Mouse (Mus musculus) intestine, embryonic 15.5 days (tissue): ENCODE results near the gene Myod1. TPM values are rescaled to one million over a fixed set of nuclear protein-coding genes. Genes with fewer than 3 reads are reported as not detected.

Source experiments
- ATAC-seq: fragments of 200-750 bp; cut with Nextera tagmentation; 2 replicates; pipeline ENCODE4 v1.8.0; 2017; ENCODE audit warnings: moderate TSS enrichment, moderate library complexity
- H3K27ac ChIP-seq: fragments of 300-500 bp; sonication (generic); 2 replicates; pipeline ENCODE4 v1.5.1; 2015; ENCODE audit warnings: mild to moderate bottlenecking, inconsistent platforms
- H3K27me3 ChIP-seq: fragments of 300-500 bp; sonication (generic); replicated peaks from 2 replicates; pipeline ENCODE4 v1.6.1; 2015; ENCODE audit warnings: inconsistent platforms
- H3K36me3 ChIP-seq: fragments of 300-500 bp; sonication (generic); 2 replicates; pipeline ENCODE4 v1.6.1; 2015; ENCODE audit warnings: inconsistent platforms
- H3K4me1 ChIP-seq: fragments of 300-500 bp; sonication (generic); replicated peaks from 2 replicates; pipeline ENCODE4 v1.6.1; 2015; ENCODE audit warnings: inconsistent platforms
- H3K4me2 ChIP-seq: fragments of 300-500 bp; sonication (generic); replicated peaks from 2 replicates; pipeline ENCODE4 v1.6.1; 2015; ENCODE audit warnings: mild to moderate bottlenecking, inconsistent platforms
- H3K4me3 ChIP-seq: fragments of 300-500 bp; sonication (generic); replicated peaks from 2 replicates; pipeline ENCODE4 v1.5.1; 2015; ENCODE audit warnings: inconsistent platforms
- H3K9ac ChIP-seq: fragments of 300-500 bp; sonication (generic); 2 replicates; pipeline ENCODE4 v1.6.1; 2015; ENCODE audit warnings: inconsistent platforms
- H3K9me3 ChIP-seq: fragments of 300-500 bp; sonication (generic); 2 replicates; pipeline ENCODE4 v1.6.1; 2016; ENCODE audit warnings: inconsistent platforms
- WGBS: fragments of 180-500 bp; shearing (Covaris S2); methylation state at CpG from one replicate; pipeline ENCODE4 v1.1.7; 2015; 5-methylcytosine and 5-hydroxymethylcytosine counted together
- polyA plus RNA-seq: library from polyadenylated mRNA; unstranded; fragments of >200 nt; fragmentation: Nextera tagmentation; extraction: Ambion mirVana; gene quantifications from 2 replicates; pipeline ENCODE4 v1.2.1, GENCODE M21; 2015

Myod1 gene
- 0.24 TPM in 1 of 2 replicates, not detected in the other for polyA plus RNA-seq

GRCm38 (mm10) chr7:46376172-46377007 lies at the start of gene Myod1:
Myod1 (plus strand) TSS chr7:46376474.
- Histone ChIP-seq H3K4me1 (peaks cover 5% of the 10 kb centered on the region; the same call in 1 of the 2 replicates), H3K4me3 (peak within 1 kb of the TSS; percentile 6; the same call in 1 of the 2 replicates), H3K27me3 (peaks cover 59% of the 10 kb centered on the region), H3K36me3 (no peaks in the 10 kb centered on the region), H3K9ac (no peak within 1 kb of the TSS), H3K9me3 (no peaks in the 10 kb centered on the region), H3K4me2 (peak within 1 kb of the TSS; percentile 43), H3K27ac (no peak within 1 kb of the TSS)
- 5% methylated on average over 44 of the region's 44 CpGs for WGBS
- no peak for ATAC-seq

DNA sequence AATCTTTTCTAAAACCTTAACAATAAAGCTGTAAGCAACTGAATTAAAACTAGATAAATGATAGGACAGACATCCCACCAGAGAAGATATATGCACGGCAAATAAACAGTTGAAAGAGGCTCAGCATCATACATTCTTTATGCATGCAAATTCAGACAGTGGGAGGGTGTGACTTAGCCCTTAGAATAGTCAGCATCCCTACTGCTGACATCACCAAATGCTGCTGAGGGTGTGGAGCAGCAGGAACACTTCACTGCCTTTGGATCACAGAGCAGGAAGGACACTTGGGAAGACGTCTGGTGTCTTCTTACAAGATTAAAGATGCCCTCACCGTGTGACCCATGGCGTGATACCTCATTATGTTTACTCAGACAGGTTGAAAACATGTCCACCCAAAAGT lies 48.4 kb upstream of the Myod1 start:
- Histone ChIP-seq H3K27me3 (no peaks in the 10 kb centered on the region), H3K9me3 (no peaks in the 10 kb centered on the region), H3K36me3 (no peaks in the 10 kb centered on the region), H3K27ac (no peak overlapping the region), H3K4me2 (no peak overlapping the region), H3K4me3 (no peak overlapping the region), H3K4me1 (no peaks in the 10 kb centered on the region), H3K9ac (no peak overlapping the region)
- WGBS, result 62% methylated on average over 4 of the region's 4 CpGs
- no peak for ATAC-seq

- Histone ChIP-seq H3K27ac (no peak overlapping the region), H3K27me3 (no peaks in the 10 kb centered on the region), H3K9me3 (no peaks in the 10 kb centered on the region), H3K4me1 (no peaks in the 10 kb centered on the region), H3K36me3 (no peaks in the 10 kb centered on the region), H3K9ac (no peak overlapping the region), H3K4me3 (no peak overlapping the region), H3K4me2 (no peak overlapping the region)
- 91% methylated on average over 9 of the region's 9 CpGs for WGBS
- no peak for ATAC-seq
Observed at GRCm38 (mm10) chr7:46337397-46337796, 38.9 kb upstream of the Myod1 start.

DNA sequence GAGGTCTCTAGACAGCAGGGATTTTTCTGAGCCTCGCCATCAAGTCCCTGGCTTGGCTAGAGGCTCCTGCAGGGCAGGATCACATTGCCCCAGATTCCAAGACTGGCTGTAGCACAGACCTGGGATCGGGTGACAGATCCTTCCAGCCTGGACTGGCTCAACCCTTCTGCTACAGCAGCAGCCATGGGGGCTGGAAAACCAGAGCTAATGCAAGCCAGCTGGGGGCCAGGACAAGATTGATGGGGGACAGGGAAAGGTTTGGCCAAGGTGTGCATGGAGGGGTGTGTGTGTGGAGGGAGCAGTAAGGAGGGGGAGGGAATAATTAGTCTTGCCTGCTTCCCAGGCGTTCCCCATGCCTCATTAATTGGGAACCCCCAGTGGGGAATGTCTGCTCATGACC lies 36.5 kb upstream of the Myod1 start:
- Histone ChIP-seq H3K4me3 (no peak overlapping the region), H3K27me3 (no peaks in the 10 kb centered on the region), H3K4me2 (no peak overlapping the region), H3K9ac (no peak overlapping the region), H3K27ac (no peak overlapping the region), H3K4me1 (no peaks in the 10 kb centered on the region), H3K9me3 (no peaks in the 10 kb centered on the region), H3K36me3 (no peaks in the 10 kb centered on the region)
- 44% methylated on average over 3 of the region's 3 CpGs for WGBS
- no peak for ATAC-seq

DNA sequence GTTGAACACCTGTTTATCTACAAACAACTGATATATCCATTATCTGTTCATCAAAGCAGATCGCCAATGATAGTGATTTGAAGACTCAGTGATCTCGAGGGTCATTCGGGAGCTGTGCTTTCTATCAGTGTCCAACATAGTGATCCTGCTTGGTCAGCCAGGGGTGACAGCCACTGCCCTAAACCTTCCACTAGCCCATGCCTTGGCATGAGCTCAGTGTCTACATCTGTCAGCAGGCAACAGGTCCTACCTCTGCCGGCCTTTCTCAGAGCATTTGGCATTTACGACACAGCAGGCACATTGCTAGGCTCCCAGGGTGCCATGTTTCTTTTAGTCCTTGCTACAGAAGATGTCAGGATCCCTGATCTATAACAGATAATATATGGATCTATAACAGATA lies 36.0 kb upstream of the Myod1 start:
- Histone ChIP-seq H3K36me3 (no peaks in the 10 kb centered on the region), H3K27me3 (no peaks in the 10 kb centered on the region), H3K27ac (no peak overlapping the region), H3K9me3 (no peaks in the 10 kb centered on the region), H3K4me3 (no peak overlapping the region), H3K9ac (no peak overlapping the region), H3K4me2 (no peak overlapping the region), H3K4me1 (no peaks in the 10 kb centered on the region)
- 76% methylated on average over 5 of the region's 5 CpGs for WGBS
- ATAC-seq, result no peak

DNA sequence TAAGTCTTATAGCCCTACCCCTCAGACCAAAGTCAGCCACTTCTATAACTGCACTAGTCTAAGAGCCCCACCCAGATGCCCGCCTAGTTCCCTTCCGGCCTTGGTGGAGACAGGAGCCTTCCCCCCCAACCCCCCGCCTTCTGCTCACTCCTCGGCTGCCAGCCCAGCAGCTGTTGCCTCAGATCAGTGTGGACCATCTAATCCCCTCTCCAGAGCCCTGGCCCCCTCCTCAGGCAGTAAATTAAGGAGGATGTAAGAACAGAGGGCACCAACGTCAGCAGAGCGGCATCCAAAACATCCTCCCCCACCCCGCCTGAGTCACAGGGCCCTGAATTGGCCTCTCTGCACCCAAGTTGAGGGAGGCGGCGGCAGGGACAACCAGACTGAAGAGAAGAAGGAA lies 34.8 kb upstream of the Myod1 start:
- Histone ChIP-seq H3K4me2 (no peak overlapping the region), H3K36me3 (no peaks in the 10 kb centered on the region), H3K4me3 (no peak overlapping the region), H3K4me1 (no peaks in the 10 kb centered on the region), H3K9ac (no peak overlapping the region), H3K27ac (no peak overlapping the region), H3K27me3 (no peaks in the 10 kb centered on the region), H3K9me3 (no peaks in the 10 kb centered on the region)
- no peak for ATAC-seq
- 80% methylated on average over 9 of the region's 9 CpGs for WGBS

DNA sequence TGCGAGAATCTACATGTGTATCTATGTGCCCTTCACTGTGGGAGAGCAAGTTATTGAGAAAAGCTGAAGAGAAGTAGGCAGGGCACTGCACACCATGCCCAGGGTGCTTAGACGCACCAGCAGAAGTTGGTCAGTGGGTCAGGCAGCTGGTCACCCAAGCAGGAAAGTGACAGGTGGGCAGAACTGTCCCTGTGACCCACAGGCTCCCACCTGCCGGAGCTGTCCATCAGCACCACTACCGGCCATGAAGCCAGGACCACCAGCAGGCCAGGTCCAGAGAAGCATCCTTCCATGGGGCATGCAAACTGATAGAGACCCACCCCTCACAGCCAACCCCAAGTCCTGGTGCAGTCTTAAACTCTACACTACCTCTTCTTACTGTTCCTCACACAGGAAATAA lies 28.6 kb upstream of the Myod1 start:
- no peak for ATAC-seq
- H3K9me3 ChIP-seq, result no peaks in the 10 kb centered on the region
- H3K27me3 ChIP-seq, result peaks cover 39% of the 10 kb centered on the region
- H3K27ac ChIP-seq, result no peak overlapping the region
- no peak overlapping the region for H3K4me2 ChIP-seq
- H3K4me1 ChIP-seq, result no peaks in the 10 kb centered on the region
- H3K9ac ChIP-seq, result no peak overlapping the region
- no peaks in the 10 kb centered on the region for H3K36me3 ChIP-seq
- WGBS, result 59% methylated on average over 4 of the region's 4 CpGs
- H3K4me3 ChIP-seq, result no peak overlapping the region

- Histone ChIP-seq H3K4me3 (no peak overlapping the region), H3K27ac (no peak overlapping the region), H3K36me3 (no peaks in the 10 kb centered on the region), H3K4me1 (no peaks in the 10 kb centered on the region), H3K27me3 (peaks cover 39% of the 10 kb centered on the region), H3K4me2 (no peak overlapping the region), H3K9me3 (no peaks in the 10 kb centered on the region), H3K9ac (no peak overlapping the region)
- WGBS, result 7% methylated on average over 36 of the region's 36 CpGs
- no peak for ATAC-seq
Observed at GRCm38 (mm10) chr7:46348813-46349212, 27.5 kb upstream of the Myod1 start.

DNA sequence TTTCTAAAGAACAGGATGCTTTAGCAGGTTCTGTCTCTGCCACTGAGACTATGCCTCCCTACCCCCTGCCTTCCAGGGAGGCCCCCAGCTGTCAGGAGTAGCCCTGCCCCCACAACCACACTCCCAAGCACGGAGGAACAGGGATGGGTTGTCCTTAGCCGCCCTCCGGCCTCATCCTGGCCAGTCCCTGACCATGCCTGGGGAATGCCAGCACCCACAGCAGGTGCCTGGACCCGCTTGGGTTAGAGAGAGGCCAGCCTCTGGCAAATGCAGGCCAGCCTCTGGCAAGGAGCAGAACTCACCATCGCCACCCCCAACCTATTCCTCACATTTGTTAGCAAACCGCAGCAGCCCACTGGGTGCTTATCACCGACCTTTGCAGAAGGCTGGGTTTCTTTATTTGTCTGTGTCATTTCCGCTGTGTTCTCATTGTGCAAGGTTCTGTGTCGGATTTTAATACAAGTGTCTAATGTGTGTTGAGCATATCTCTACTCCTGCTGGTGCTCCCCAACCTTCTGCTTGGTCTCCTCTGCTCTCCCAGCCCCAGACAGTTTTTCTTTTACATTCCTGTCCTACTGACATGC lies 26.1 kb upstream of the Myod1 start:
- H3K9ac ChIP-seq, result no peak overlapping the region
- no peaks in the 10 kb centered on the region for H3K36me3 ChIP-seq
- no peaks in the 10 kb centered on the region for H3K4me1 ChIP-seq
- ATAC-seq, result no peak
- 51% methylated on average over 9 of the region's 9 CpGs for WGBS
- no peak overlapping the region for H3K27ac ChIP-seq
- peaks cover 39% of the 10 kb centered on the region for H3K27me3 ChIP-seq
- H3K4me2 ChIP-seq, result no peak overlapping the region
- H3K4me3 ChIP-seq, result no peak overlapping the region
- H3K9me3 ChIP-seq, result no peaks in the 10 kb centered on the region

GRCm38 (mm10) chr7:46352748-46353147 lies 23.5 kb upstream of the Myod1 start:
- Histone ChIP-seq H3K4me3 (no peak overlapping the region), H3K4me1 (no peaks in the 10 kb centered on the region), H3K27ac (no peak overlapping the region), H3K27me3 (peaks cover 33% of the 10 kb centered on the region), H3K9me3 (no peaks in the 10 kb centered on the region), H3K36me3 (no peaks in the 10 kb centered on the region), H3K9ac (no peak overlapping the region), H3K4me2 (no peak overlapping the region)
- 65% methylated on average over 2 of the region's 2 CpGs for WGBS
- ATAC-seq, result no peak

DNA sequence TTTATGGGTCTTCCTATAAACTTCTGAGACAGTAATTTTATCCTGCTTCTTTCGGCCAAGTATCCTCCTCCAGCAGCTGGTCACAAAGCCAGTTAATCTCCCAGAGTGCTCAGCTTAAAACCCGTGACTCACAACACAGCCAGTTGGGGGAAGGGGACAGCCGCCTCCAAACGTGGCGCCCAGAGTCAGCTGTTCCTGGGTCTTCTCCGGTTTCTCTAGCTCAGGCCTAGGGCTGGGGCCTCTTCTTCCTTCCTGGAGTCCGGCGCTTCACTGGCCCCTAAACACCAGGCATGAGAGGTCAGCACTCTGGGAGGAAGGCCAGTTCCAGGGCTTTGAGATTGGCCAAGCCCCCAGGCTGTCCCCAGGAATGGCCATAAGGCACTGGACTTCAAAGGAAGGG lies 23.1 kb upstream of the Myod1 start:
- WGBS, result 63% methylated on average over 8 of the region's 8 CpGs
- H3K4me2 ChIP-seq, result no peak overlapping the region
- peaks cover 29% of the 10 kb centered on the region for H3K27me3 ChIP-seq
- no peak for ATAC-seq
- no peaks in the 10 kb centered on the region for H3K4me1 ChIP-seq
- H3K36me3 ChIP-seq, result no peaks in the 10 kb centered on the region
- H3K9me3 ChIP-seq, result no peaks in the 10 kb centered on the region
- H3K27ac ChIP-seq, result no peak overlapping the region
- no peak overlapping the region for H3K4me3 ChIP-seq
- H3K9ac ChIP-seq, result no peak overlapping the region

DNA sequence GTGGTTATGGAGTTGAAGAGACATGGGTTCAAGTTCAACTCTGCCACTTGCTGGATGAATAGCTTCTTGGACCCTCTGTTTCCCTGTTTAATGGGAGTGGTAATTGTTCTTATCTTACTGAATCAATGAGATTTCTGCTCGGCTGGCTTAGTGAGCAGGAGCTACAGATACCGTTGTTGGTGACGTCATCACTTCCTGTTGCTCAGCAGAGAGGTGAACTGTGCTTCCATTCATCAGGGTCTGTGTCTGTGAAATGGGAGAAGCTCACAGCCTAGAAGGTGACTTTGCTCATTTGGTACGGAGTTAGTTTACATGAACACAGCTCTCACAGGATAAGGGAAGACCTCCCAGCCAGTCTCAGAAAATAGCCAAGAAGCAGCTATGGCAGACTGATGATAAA lies 22.4 kb upstream of the Myod1 start:
- Histone ChIP-seq H3K9me3 (no peaks in the 10 kb centered on the region), H3K36me3 (no peaks in the 10 kb centered on the region), H3K4me1 (no peaks in the 10 kb centered on the region), H3K4me3 (no peak overlapping the region), H3K27me3 (peaks cover 22% of the 10 kb centered on the region), H3K9ac (no peak overlapping the region), H3K4me2 (no peak overlapping the region), H3K27ac (no peak overlapping the region)
- 31% methylated on average over 4 of the region's 4 CpGs for WGBS
- ATAC-seq, result no peak

GRCm38 (mm10) chr7:46361776-46362175 lies 14.5 kb upstream of the Myod1 start:
- Histone ChIP-seq H3K4me2 (no peak overlapping the region), H3K27ac (no peak overlapping the region), H3K4me1 (no peaks in the 10 kb centered on the region), H3K36me3 (no peaks in the 10 kb centered on the region), H3K9ac (no peak overlapping the region), H3K4me3 (no peak overlapping the region), H3K9me3 (no peaks in the 10 kb centered on the region), H3K27me3 (0 out of 2 replicates have a peak, but pooled peaks cover 2% of the 10 kb centered on the region)
- ATAC-seq, result no peak
